Mouse (Mus musculus) heart, adult 2 months (tissue): ENCODE results near the gene Kansl1. TPM values are rescaled to one million over a fixed set of nuclear protein-coding genes. Genes with fewer than 3 reads are reported as not detected.

Source experiments
- DNase-seq, 2 experiments: peaks; one replicate each; pipeline ENCODE4 v3.0.0; 2021
- H3K27ac ChIP-seq: fragments of 200-600 bp; 2 replicates; pipeline ENCODE4 v1.8.1; 2022
- H3K27me3 ChIP-seq: fragments of 200-500 bp; 2 replicates; pipeline ENCODE4 v1.6.1; 2012; ENCODE audit warnings: mild to moderate bottlenecking, low read length, inconsistent platforms, mixed read lengths; ENCODE audit not compliant: control insufficient read depth, insufficient read depth
- H3K36me3 ChIP-seq: fragments of 200-500 bp; 2 replicates; pipeline ENCODE4 v1.6.1; 2012; ENCODE audit warnings: low read length, inconsistent platforms; ENCODE audit not compliant: control insufficient read depth, insufficient read depth
- H3K4me1 ChIP-seq: fragments of 200-500 bp; 2 replicates; pipeline ENCODE4 v1.6.1; 2011; ENCODE audit warnings: low read length; ENCODE audit not compliant: control insufficient read depth, insufficient read depth
- H3K4me3 ChIP-seq: fragments of 200-600 bp; 2 replicates; pipeline ENCODE4 v1.8.1; 2022
- H3K79me2 ChIP-seq: fragments of 200-500 bp; replicated peaks from 2 replicates; pipeline ENCODE4 v1.6.1; 2012; ENCODE audit warnings: mild to moderate bottlenecking, inconsistent platforms, low read length, moderate library complexity, mixed read lengths; ENCODE audit not compliant: control insufficient read depth, insufficient read depth
- H3K9ac ChIP-seq: fragments of 200-500 bp; 2 replicates; pipeline ENCODE4 v1.6.1; 2012; ENCODE audit warnings: low read depth, mild to moderate bottlenecking, control low read depth, inconsistent platforms, low read length, mixed read lengths
- CTCF ChIP-seq: fragments of 200-600 bp; IDR thresholded peaks from 2 replicates; pipeline ENCODE4 v1.8.1; 2022; ENCODE audit warnings: antibody characterized with exemption, mild to moderate bottlenecking, moderate library complexity
- EP300 ChIP-seq: fragments of 200-500 bp; IDR thresholded peaks from 2 replicates; pipeline ENCODE4 v1.6.1; 2011; ENCODE audit warnings: low read depth, low read length, control low read depth; ENCODE audit not compliant: insufficient read depth
- POLR2A ChIP-seq: fragments of 200-500 bp; IDR thresholded peaks from 2 replicates; pipeline ENCODE4 v1.6.1; 2011; ENCODE audit warnings: mild to moderate bottlenecking, low read depth, low read length, control low read depth; ENCODE audit not compliant: insufficient read depth
- WGBS: fragments of 180-500 bp; shearing (Covaris S2); methylation state at CpG from one replicate; pipeline ENCODE4 v1.1.7; 2018; 5-methylcytosine and 5-hydroxymethylcytosine counted together
- intact Hi-C: fragments of 180-260 bp; cut with DNase I; formaldehyde crosslinking; loops from one replicate; pipeline ENCODE4 v1.15.1; 2025
- polyA plus RNA-seq: library from polyadenylated mRNA; depleted of rRNA; stranded (reverse); fragments of >200 nt; gene quantifications from 2 replicates; pipeline ENCODE4 v1.2.3, GENCODE M21; 2012
- total RNA-seq, 2 experiments: library from RNA; stranded (reverse); gene quantifications; 2 replicates each; pipeline ENCODE4 v1.2.3; 2021

The Kansl1 gene
- total and polyA plus RNA-seq, 3 experiments = 26.8 to 30.1 (median 27.1) TPM

DNA sequence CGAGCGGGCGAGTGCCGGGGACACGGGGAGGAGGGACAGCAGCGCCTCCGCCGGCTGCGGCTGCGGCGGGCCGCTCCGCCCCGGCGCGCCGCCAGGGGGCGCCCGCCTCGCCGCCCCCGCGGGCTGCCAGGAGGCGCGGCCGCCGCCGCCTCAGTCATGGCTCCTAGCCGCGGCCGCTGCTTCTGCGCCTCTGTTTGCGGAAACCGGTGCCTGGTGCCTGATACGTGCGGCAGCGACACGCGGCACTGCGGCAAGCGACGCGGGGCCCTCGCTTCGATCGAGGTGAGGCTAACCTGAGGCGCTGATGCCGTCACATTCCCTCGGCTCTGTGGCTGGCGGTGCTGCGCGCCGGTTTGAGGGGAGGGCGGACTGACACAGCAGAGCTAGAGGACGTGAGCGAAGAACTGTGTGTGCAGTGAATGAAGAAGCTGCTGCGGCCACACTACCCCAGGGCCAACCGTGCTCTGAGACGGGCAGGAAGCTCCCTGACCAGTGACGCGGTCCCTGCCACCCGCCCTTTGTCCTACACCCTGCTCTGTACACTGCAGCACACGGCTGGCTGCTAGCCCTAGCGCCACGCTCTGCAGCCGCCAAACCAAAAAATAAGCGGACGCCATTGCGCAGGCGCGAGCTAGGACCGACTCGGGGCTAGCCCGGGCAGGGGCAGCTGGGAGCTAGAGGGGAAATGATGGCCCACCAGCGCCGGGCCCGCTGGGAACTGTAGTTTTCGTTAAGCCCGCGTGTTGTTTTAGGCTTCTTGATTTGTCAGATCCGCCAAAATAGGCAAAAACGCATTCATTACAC is 26.1 kb downstream of the Kansl1 start:
- Histone ChIP-seq H3K27me3 (no peaks in the 10 kb centered on the region), H3K36me3 (peaks cover 22% of the 10 kb centered on the region), H3K79me2 (no peaks in the 10 kb centered on the region), H3K27ac (peak overlapping the region; percentile 99), H3K9ac (peak overlapping the region; percentile 99), H3K4me3 (peak overlapping the region; percentile 86), H3K4me1 (peaks cover 7% of the 10 kb centered on the region)
- intact Hi-C loops = loop anchor here (2.0 kb wide), 1 partner anchor 96 kb away; no protein-coding TSS in a partner anchor
- peak; percentile 91 to 95 for DNase-seq
- WGBS = under 1% methylated on average over 76 of the region's 82 CpGs
- TF ChIP-seq EP300 (0 out of 2 replicates have a peak, but pooled peaks have one; percentile 43), CTCF (peak; percentile 64), POLR2A (peak; percentile 58)

DNA sequence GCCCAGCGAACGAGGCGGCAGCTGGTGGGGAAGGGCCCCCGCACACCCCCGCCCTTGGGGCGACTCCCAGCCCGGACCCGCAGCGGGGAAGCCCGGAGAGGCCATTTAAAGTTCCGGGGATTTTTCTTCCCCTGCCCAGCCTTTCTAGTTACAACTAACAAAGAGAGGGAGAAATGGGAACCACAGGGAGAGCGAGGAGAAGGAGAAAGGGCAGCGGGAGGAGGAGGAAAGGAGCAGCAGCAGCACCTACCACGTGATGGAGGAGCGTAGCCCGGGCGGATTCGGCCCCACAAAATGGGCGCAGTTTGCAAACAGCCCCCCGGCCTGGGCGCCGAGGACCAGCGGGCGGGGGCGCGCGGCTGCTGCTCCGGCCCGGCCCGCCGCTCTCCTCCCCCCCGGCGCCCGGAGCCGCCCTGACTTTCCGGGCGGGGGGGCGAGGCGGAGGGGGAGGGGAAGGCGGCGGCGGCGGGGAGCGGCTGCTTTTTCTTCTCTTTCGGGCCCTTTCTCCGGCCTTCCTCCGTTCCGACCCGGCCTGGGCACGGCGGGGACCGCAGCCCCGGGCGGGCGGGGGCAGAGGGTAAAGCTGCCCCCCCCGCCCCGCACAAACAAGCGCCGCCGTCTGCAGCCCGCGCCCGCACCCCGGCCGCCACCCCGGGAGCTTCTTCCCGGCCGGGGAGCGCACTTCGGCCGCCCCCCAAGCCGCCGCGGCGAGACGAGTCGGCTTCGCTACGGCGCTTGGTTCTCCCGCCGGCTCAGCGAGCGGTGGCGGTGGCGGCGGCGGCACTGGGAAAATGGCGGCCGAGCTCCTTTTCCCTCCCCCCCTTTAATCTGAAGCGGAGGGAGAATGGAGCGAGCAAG is 27.0 kb downstream of the Kansl1 start:
- intact Hi-C loops = loop anchor here (2.0 kb wide), 1 partner anchor 95 kb away; no protein-coding TSS in a partner anchor

DNA sequence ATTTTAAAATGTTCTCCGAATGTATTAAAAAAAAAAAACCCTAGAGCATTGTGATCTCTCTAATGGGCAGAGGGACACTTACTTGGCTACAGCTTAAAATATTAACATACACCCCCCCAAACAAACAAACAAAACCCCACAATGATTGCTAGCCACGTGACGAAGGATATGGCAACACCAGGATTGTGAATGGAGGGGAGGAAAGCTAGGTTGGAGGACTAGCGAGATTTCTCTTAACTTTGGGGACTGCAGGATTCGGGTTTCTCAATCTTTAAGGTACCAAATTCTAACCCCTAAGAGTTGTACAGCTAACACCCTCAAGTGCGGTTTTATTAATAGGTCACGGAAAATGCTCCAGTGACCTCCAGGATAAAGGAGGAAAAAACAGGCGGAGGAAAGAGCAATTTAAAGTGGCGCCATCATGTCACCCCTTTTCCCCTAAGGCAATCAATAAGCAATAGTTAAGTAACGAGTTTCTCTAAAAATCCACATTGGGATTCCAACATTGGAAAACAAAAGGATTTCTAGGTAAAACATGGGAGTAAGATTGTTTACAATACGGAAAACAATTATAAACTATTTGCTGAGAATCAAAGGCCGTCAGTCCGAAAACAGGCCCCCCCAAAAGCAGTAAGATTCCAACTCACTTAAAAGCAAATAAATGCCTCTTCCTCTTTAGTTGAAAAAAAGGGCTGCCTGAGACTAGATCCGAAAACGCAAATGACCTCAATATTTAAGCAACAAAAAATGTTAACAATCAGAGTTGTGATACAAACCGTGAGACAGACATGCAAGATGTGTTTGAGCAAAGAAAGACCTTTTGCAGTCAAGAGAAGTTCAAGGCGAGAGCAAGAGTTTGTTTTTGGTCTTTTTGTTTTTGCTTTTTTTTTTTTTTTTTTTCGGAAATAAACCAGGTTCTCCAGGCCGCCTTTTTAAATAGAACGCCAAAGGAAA is 27.9 kb downstream of the Kansl1 start:
- Histone ChIP-seq H3K4me1 (peaks cover 14% of the 10 kb centered on the region), H3K4me3 (peak overlapping the region; percentile 86), H3K9ac (peak overlapping the region; percentile 99), H3K27me3 (no peaks in the 10 kb centered on the region), H3K27ac (peak overlapping the region; percentile 99), H3K79me2 (peaks cover 1% of the 10 kb centered on the region; the same call in 1 of the 2 replicates), H3K36me3 (peaks cover 29% of the 10 kb centered on the region)
- intact Hi-C loops = no loop called here
- under 1% methylated on average over 20 of the region's 20 CpGs for WGBS
- no peak for TF ChIP-seq CTCF
- TF ChIP-seq POLR2A = no peak
- TF ChIP-seq EP300 = no peak
- no peak for DNase-seq

More for the DNA sequence above, 27.0 kb downstream of the Kansl1 start:
- Histone ChIP-seq H3K4me1 (peaks cover 11% of the 10 kb centered on the region), H3K27ac (peak overlapping the region; percentile 99), H3K4me3 (peak overlapping the region; percentile 86), H3K79me2 (no peaks in the 10 kb centered on the region), H3K9ac (peak overlapping the region; percentile 99), H3K36me3 (peaks cover 25% of the 10 kb centered on the region), H3K27me3 (no peaks in the 10 kb centered on the region)
- DNase-seq = peak; percentile 87 to 90
- WGBS = under 1% methylated on average over 81 of the region's 92 CpGs
- 0 out of 2 replicates have a peak, but pooled peaks have one; percentile 30 for TF ChIP-seq EP300
- TF ChIP-seq POLR2A = peak; percentile 65
- no peak for TF ChIP-seq CTCF

DNA sequence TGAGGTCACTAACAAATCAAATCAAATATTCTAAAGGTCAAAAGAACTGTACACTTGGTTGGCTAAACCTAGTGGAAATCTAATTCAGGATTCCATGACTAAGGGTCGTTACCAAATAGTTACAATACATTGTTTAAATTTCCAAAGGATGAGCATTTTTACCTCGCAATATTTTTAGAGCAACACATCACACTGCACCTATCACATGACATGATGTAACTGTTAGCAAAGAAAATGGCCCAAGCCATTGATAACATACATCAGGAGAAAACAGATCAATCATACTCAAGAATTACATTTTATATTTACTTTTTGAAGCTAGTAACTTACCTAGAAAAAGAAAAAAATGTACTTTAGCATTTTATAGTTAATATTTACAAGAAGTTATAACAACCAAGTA is 29.0 kb downstream of the Kansl1 start:
- Histone ChIP-seq H3K4me1 (peaks cover 12% of the 10 kb centered on the region), H3K4me3 (peak overlapping the region; percentile 86; the same call in 1 of the 2 replicates), H3K36me3 (peaks cover 32% of the 10 kb centered on the region), H3K9ac (no peak overlapping the region), H3K27ac (no peak overlapping the region), H3K79me2 (peaks cover 1% of the 10 kb centered on the region; the same call in 1 of the 2 replicates), H3K27me3 (no peaks in the 10 kb centered on the region)
- TF ChIP-seq POLR2A (no peak), CTCF (no peak), EP300 (no peak)
- 11% methylated on average over 2 of the region's 2 CpGs for WGBS
- intact Hi-C loops = loop anchor here (10.0 kb wide), 1 partner anchor 205 kb away; the partner anchor contains the start of gene Mapt
- DNase-seq = no peak

DNA sequence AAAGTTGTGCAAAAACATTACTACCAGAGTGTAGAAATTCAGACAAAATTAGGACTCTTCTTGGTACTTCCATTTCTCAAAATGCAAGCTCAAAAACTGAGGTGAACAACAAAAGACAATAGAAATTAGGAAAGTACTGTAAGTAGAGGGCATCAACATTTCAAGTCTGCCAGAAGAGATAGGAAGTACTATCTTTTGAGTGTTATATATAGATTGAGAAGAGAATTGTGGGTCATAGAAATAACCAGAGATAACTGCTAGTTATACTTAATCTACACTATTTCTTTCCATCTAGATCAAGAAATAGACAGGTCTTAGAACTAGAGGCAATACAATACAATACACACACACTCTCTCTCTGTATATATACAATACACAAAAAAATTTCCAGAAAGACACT is 30.2 kb downstream of the Kansl1 start:
- H3K79me2 ChIP-seq = peaks cover 3% of the 10 kb centered on the region; the same call in 1 of the 2 replicates
- no peak overlapping the region for H3K27ac ChIP-seq
- TF ChIP-seq CTCF (no peak), EP300 (no peak), POLR2A (no peak)
- H3K27me3 ChIP-seq = no peaks in the 10 kb centered on the region
- DNase-seq = no peak
- peaks cover 16% of the 10 kb centered on the region for H3K4me1 ChIP-seq
- peaks cover 35% of the 10 kb centered on the region for H3K36me3 ChIP-seq
- intact Hi-C loops = loop anchor here (10.0 kb wide), 1 partner anchor 204 kb away; the partner anchor contains the start of gene Mapt
- no peak overlapping the region for H3K4me3 ChIP-seq
- H3K9ac ChIP-seq = no peak overlapping the region
